Mouse (Mus musculus): ENCODE data around the gene Kera. TPM values are rescaled to one million over a fixed set of nuclear protein-coding genes. Genes with fewer than 3 reads are reported as not detected.

Gene Kera
- polyA plus RNA-seq, 1 experiment from 2014 or later: 0.37 TPM

- Histone ChIP-seq H3K4me1 (replicated peaks; ENCODE audit: control insufficient read depth, insufficient read depth, low read length) (no peaks in the 10 kb centered on the region), H3K4me3 (ENCODE audit: low read depth, low read length) (no peak overlapping the region), H3K4me2 (ENCODE audit: low read depth, low read length, severe bottlenecking) (no peak overlapping the region), H3K27ac (ENCODE audit: low read depth, low read length) (no peak overlapping the region), H3K27me3 (ENCODE audit: control insufficient read depth, insufficient read depth, low read length) (no peaks in the 10 kb centered on the region), H3K9ac (ENCODE audit: low read length) (no peak overlapping the region), H3K9me3 (ENCODE audit: control insufficient read depth, low read length) (no peaks in the 10 kb centered on the region), H3K36me3 (ENCODE audit: control insufficient read depth, insufficient read depth, low read length) (no peaks in the 10 kb centered on the region)
- DNase-seq (ENCODE audit: low spot score) (no peak), ATAC-seq (replicated peaks; ENCODE audit: low FRiP score) (no peak)
- WGBS: 76% methylated on average over 3 of the region's 3 CpGs
Observed at GRCm38 (mm10) chr10:97591685-97592084, 15.0 kb upstream of the Kera start.

GRCm38 (mm10) chr10:97595680-97596079 lies 11.0 kb upstream of the Kera start:
- WGBS: 81% methylated on average over 1 of the region's 1 CpGs
- DNase-seq (ENCODE audit: low spot score): no peak
- H3K9ac ChIP-seq (ENCODE audit: low read length): no peak overlapping the region

GRCm38 (mm10) chr10:97601744-97602143 lies 4.9 kb upstream of the Kera start:
- WGBS: 86% methylated on average over 4 of the region's 4 CpGs
- Histone ChIP-seq H3K4me2 (ENCODE audit: low read depth, low read length, severe bottlenecking) (no peak overlapping the region), H3K36me3 (ENCODE audit: control insufficient read depth, insufficient read depth, low read length) (no peaks in the 10 kb centered on the region), H3K9ac (ENCODE audit: low read length) (no peak overlapping the region), H3K27me3 (ENCODE audit: control insufficient read depth, insufficient read depth, low read length) (no peaks in the 10 kb centered on the region), H3K4me3 (ENCODE audit: low read depth, low read length) (no peak overlapping the region), H3K4me1 (replicated peaks; ENCODE audit: control insufficient read depth, insufficient read depth, low read length) (no peaks in the 10 kb centered on the region), H3K27ac (ENCODE audit: low read depth, low read length) (no peak overlapping the region), H3K9me3 (ENCODE audit: control insufficient read depth, low read length) (no peaks in the 10 kb centered on the region)
- DNase-seq (ENCODE audit: low spot score) (no peak), ATAC-seq (replicated peaks; ENCODE audit: low FRiP score) (no peak)

More at GRCm38 (mm10) chr10:97595680-97596079, 11.0 kb upstream of the Kera start:
- Histone ChIP-seq H3K27ac (ENCODE audit: low read depth, low read length) (no peak overlapping the region), H3K4me1 (replicated peaks; ENCODE audit: control insufficient read depth, insufficient read depth, low read length) (no peaks in the 10 kb centered on the region), H3K36me3 (ENCODE audit: control insufficient read depth, insufficient read depth, low read length) (no peaks in the 10 kb centered on the region), H3K4me2 (ENCODE audit: low read depth, low read length, severe bottlenecking) (no peak overlapping the region), H3K4me3 (ENCODE audit: low read depth, low read length) (no peak overlapping the region), H3K27me3 (ENCODE audit: control insufficient read depth, insufficient read depth, low read length) (no peaks in the 10 kb centered on the region), H3K9me3 (ENCODE audit: control insufficient read depth, low read length) (no peaks in the 10 kb centered on the region)
- ATAC-seq (replicated peaks; ENCODE audit: low FRiP score): no peak

- Histone ChIP-seq H3K4me3 (ENCODE audit: low read depth, low read length) (no peak overlapping the region), H3K4me1 (replicated peaks; ENCODE audit: control insufficient read depth, insufficient read depth, low read length) (no peaks in the 10 kb centered on the region), H3K9me3 (ENCODE audit: control insufficient read depth, low read length) (no peaks in the 10 kb centered on the region), H3K36me3 (ENCODE audit: control insufficient read depth, insufficient read depth, low read length) (no peaks in the 10 kb centered on the region), H3K9ac (ENCODE audit: low read length) (no peak overlapping the region), H3K27ac (ENCODE audit: low read depth, low read length) (no peak overlapping the region), H3K4me2 (ENCODE audit: low read depth, low read length, severe bottlenecking) (no peak overlapping the region), H3K27me3 (ENCODE audit: control insufficient read depth, insufficient read depth, low read length) (no peaks in the 10 kb centered on the region)
- DNase-seq (ENCODE audit: low spot score): no peak
- ATAC-seq (replicated peaks; ENCODE audit: low FRiP score): no peak
Observed at GRCm38 (mm10) chr10:97603256-97603655, 3.4 kb upstream of the Kera start.

DNA sequence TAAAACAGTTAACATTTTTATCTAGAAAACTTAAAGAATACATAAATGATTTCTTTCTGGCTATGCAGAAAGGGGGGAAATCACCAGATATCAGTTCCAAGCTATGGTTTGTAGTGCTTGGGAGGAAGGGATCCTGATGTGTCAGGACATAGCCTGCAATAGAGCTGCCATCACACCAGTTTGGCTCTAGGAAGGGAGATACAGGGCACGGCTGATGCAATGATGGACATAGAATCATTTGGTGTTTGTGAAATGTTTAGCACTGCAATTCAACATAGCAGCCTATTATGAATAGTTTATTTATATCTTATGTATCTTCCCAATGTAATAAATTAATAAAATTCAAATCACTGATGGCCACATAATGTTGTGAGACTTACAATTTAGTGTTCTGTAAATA lies 15.6 kb downstream of the Kera start:
- no peak overlapping the region for H3K4me3 ChIP-seq (ENCODE audit: low read depth, low read length)
- no peak overlapping the region for H3K9ac ChIP-seq (ENCODE audit: low read length)
- no peaks in the 10 kb centered on the region for H3K9me3 ChIP-seq (ENCODE audit: control insufficient read depth, low read length)
- DNase-seq (ENCODE audit: low spot score) (no peak), ATAC-seq (replicated peaks; ENCODE audit: low FRiP score) (no peak)
- H3K36me3 ChIP-seq (ENCODE audit: control insufficient read depth, insufficient read depth, low read length): no peaks in the 10 kb centered on the region
- H3K27ac ChIP-seq (ENCODE audit: low read depth, low read length): no peak overlapping the region
- H3K4me2 ChIP-seq (ENCODE audit: low read depth, low read length, severe bottlenecking): no peak overlapping the region
- no peaks in the 10 kb centered on the region for H3K27me3 ChIP-seq (ENCODE audit: control insufficient read depth, insufficient read depth, low read length)
- WGBS: 100% methylated on average over 1 of the region's 1 CpGs
- no peaks in the 10 kb centered on the region for H3K4me1 ChIP-seq (replicated peaks; ENCODE audit: control insufficient read depth, insufficient read depth, low read length)

- H3K4me2 ChIP-seq (ENCODE audit: low read depth, low read length, severe bottlenecking): no peak overlapping the region
- no peaks in the 10 kb centered on the region for H3K36me3 ChIP-seq (ENCODE audit: control insufficient read depth, insufficient read depth, low read length)
- no peaks in the 10 kb centered on the region for H3K4me1 ChIP-seq (replicated peaks; ENCODE audit: control insufficient read depth, insufficient read depth, low read length)
- H3K27me3 ChIP-seq (ENCODE audit: control insufficient read depth, insufficient read depth, low read length): no peaks in the 10 kb centered on the region
- no peak overlapping the region for H3K9ac ChIP-seq (ENCODE audit: low read length)
- WGBS: 80% methylated on average over 2 of the region's 2 CpGs
- no peak overlapping the region for H3K27ac ChIP-seq (ENCODE audit: low read depth, low read length)
- DNase-seq (ENCODE audit: low spot score) (no peak), ATAC-seq (replicated peaks; ENCODE audit: low FRiP score) (no peak)
- no peaks in the 10 kb centered on the region for H3K9me3 ChIP-seq (ENCODE audit: control insufficient read depth, low read length)
- H3K4me3 ChIP-seq (ENCODE audit: low read depth, low read length): no peak overlapping the region
Observed at GRCm38 (mm10) chr10:97624381-97624780, 17.7 kb downstream of the Kera start.

DNA sequence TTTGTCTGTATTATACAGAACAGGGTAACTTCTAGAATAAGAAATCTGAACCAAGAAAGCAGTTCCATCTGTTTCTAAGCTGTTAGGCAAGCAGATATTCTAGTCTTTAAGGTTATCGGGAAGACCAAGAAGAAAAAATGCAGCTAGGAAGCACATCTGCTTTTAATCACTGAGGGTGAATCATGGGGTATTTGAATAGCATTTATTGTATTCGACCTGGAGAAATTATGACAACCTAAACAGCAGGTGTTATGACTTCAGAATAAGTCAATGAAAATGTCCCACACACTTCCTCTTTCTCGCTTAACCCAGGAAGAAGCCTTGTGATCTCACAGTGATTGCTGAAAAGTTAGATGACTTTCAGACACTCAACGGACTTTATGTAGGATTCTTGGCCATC lies 18.4 kb downstream of the Kera start:
- DNase-seq (ENCODE audit: low spot score) (no peak), ATAC-seq (replicated peaks; ENCODE audit: low FRiP score) (no peak)
- no peak overlapping the region for H3K27ac ChIP-seq (ENCODE audit: low read depth, low read length)
- H3K4me1 ChIP-seq (replicated peaks; ENCODE audit: control insufficient read depth, insufficient read depth, low read length): no peaks in the 10 kb centered on the region
- WGBS: 70% methylated on average over 4 of the region's 4 CpGs
- no peaks in the 10 kb centered on the region for H3K36me3 ChIP-seq (ENCODE audit: control insufficient read depth, insufficient read depth, low read length)
- H3K4me3 ChIP-seq (ENCODE audit: low read depth, low read length): no peak overlapping the region
- no peaks in the 10 kb centered on the region for H3K9me3 ChIP-seq (ENCODE audit: control insufficient read depth, low read length)
- H3K27me3 ChIP-seq (ENCODE audit: control insufficient read depth, insufficient read depth, low read length): no peaks in the 10 kb centered on the region
- no peak overlapping the region for H3K9ac ChIP-seq (ENCODE audit: low read length)
- H3K4me2 ChIP-seq (ENCODE audit: low read depth, low read length, severe bottlenecking): no peak overlapping the region

GRCm38 (mm10) chr10:97626543-97626942 lies 19.9 kb downstream of the Kera start:
- H3K9me3 ChIP-seq (ENCODE audit: control insufficient read depth, low read length): no peaks in the 10 kb centered on the region
- DNase-seq (ENCODE audit: low spot score) (no peak), ATAC-seq (replicated peaks; ENCODE audit: low FRiP score) (no peak)
- no peaks in the 10 kb centered on the region for H3K27me3 ChIP-seq (ENCODE audit: control insufficient read depth, insufficient read depth, low read length)
- 77% methylated on average over 1 of the region's 1 CpGs for WGBS
- H3K4me1 ChIP-seq (replicated peaks; ENCODE audit: control insufficient read depth, insufficient read depth, low read length): no peaks in the 10 kb centered on the region
- no peak overlapping the region for H3K27ac ChIP-seq (ENCODE audit: low read depth, low read length)
- no peak overlapping the region for H3K9ac ChIP-seq (ENCODE audit: low read length)
- no peaks in the 10 kb centered on the region for H3K36me3 ChIP-seq (ENCODE audit: control insufficient read depth, insufficient read depth, low read length)
- H3K4me2 ChIP-seq (ENCODE audit: low read depth, low read length, severe bottlenecking): no peak overlapping the region
- H3K4me3 ChIP-seq (ENCODE audit: low read depth, low read length): no peak overlapping the region

- ATAC-seq (replicated peaks; ENCODE audit: low FRiP score): no peak
- Histone ChIP-seq H3K27me3 (ENCODE audit: control insufficient read depth, insufficient read depth, low read length) (no peaks in the 10 kb centered on the region), H3K27ac (ENCODE audit: low read depth, low read length) (no peak overlapping the region), H3K4me1 (replicated peaks; ENCODE audit: control insufficient read depth, insufficient read depth, low read length) (no peaks in the 10 kb centered on the region), H3K4me3 (ENCODE audit: low read depth, low read length) (no peak overlapping the region), H3K4me2 (ENCODE audit: low read depth, low read length, severe bottlenecking) (no peak overlapping the region), H3K36me3 (ENCODE audit: control insufficient read depth, insufficient read depth, low read length) (no peaks in the 10 kb centered on the region), H3K9me3 (ENCODE audit: control insufficient read depth, low read length) (no peaks in the 10 kb centered on the region), H3K9ac (ENCODE audit: low read length) (no peak overlapping the region)
- 87% methylated on average over 3 of the region's 3 CpGs for WGBS
- DNase-seq (ENCODE audit: low spot score): no peak
Observed at GRCm38 (mm10) chr10:97631061-97631460, 24.4 kb downstream of the Kera start.
